Mouse (Mus musculus): Measurements from ENCODE around the gene Manbal. TPM values are rescaled to one million over a fixed set of nuclear protein-coding genes. Genes with fewer than 3 reads are reported as not detected.

Manbal gene
- total and polyA plus RNA-seq, 2 experiments from 2014 or later, result 70.8 to 129 TPM

GRCm38 (mm10) chr2:157397376-157397775 is 30.0 kb downstream of the Manbal start:
- H3K9me3 ChIP-seq (ENCODE audit: low read length), result no peaks in the 10 kb centered on the region
- no peak for ATAC-seq (ENCODE audit: low FRiP score)
- TF ChIP-seq CTCF (IDR thresholded peaks at IDR 0.05), result no peak
- no peaks in the 10 kb centered on the region for H3K4me1 ChIP-seq (ENCODE audit: insufficient read depth, low read length)
- WGBS, result 94% methylated on average over 4 of the region's 4 CpGs
- H3K9ac ChIP-seq (replicated peaks; ENCODE audit: low read length, poor library complexity, severe bottlenecking), result no peak overlapping the region
- no peak overlapping the region for H3K4me3 ChIP-seq (ENCODE audit: low read depth, low read length)
- no peak overlapping the region for H3K27ac ChIP-seq (ENCODE audit: low read depth, low read length)
- H3K4me2 ChIP-seq (ENCODE audit: low read depth, low read length, poor library complexity, severe bottlenecking), result no peak overlapping the region
- no peaks in the 10 kb centered on the region for H3K27me3 ChIP-seq (ENCODE audit: insufficient read depth, low read length)
- H3K36me3 ChIP-seq (ENCODE audit: insufficient read depth, low read length), result peaks cover 17% of the 10 kb centered on the region
- DNase-seq (ENCODE audit: low spot score), result no peak

GRCm38 (mm10) chr2:157398539-157398938 is 31.1 kb downstream of the Manbal start:
- Histone ChIP-seq H3K9ac (replicated peaks; ENCODE audit: low read length, poor library complexity, severe bottlenecking) (no peak overlapping the region), H3K27me3 (ENCODE audit: insufficient read depth, low read length) (no peaks in the 10 kb centered on the region), H3K4me3 (ENCODE audit: low read depth, low read length) (no peak overlapping the region), H3K4me2 (ENCODE audit: low read depth, low read length, poor library complexity, severe bottlenecking) (no peak overlapping the region), H3K4me1 (ENCODE audit: insufficient read depth, low read length) (no peaks in the 10 kb centered on the region), H3K9me3 (ENCODE audit: low read length) (no peaks in the 10 kb centered on the region), H3K36me3 (ENCODE audit: insufficient read depth, low read length) (peaks cover 17% of the 10 kb centered on the region), H3K27ac (ENCODE audit: low read depth, low read length) (no peak overlapping the region)
- ATAC-seq (ENCODE audit: low FRiP score), result no peak
- no peak for DNase-seq (ENCODE audit: low spot score)
- 99% methylated on average over 4 of the region's 4 CpGs for WGBS
- peak; percentile 39 for TF ChIP-seq CTCF (IDR thresholded peaks at IDR 0.05)

- H3K36me3 ChIP-seq (ENCODE audit: insufficient read depth, low read length), result peaks cover 17% of the 10 kb centered on the region
- H3K27me3 ChIP-seq (ENCODE audit: insufficient read depth, low read length), result no peaks in the 10 kb centered on the region
- ATAC-seq (ENCODE audit: low FRiP score) (no peak), DNase-seq (ENCODE audit: low spot score) (no peak)
- H3K4me1 ChIP-seq (ENCODE audit: insufficient read depth, low read length), result no peaks in the 10 kb centered on the region
- no peaks in the 10 kb centered on the region for H3K9me3 ChIP-seq (ENCODE audit: low read length)
- TF ChIP-seq CTCF (IDR thresholded peaks at IDR 0.05), result no peak
- no peak overlapping the region for H3K4me2 ChIP-seq (ENCODE audit: low read depth, low read length, poor library complexity, severe bottlenecking)
- WGBS, result 90% methylated on average over 10 of the region's 10 CpGs
- H3K27ac ChIP-seq (ENCODE audit: low read depth, low read length), result no peak overlapping the region
- H3K4me3 ChIP-seq (ENCODE audit: low read depth, low read length), result no peak overlapping the region
- H3K9ac ChIP-seq (replicated peaks; ENCODE audit: low read length, poor library complexity, severe bottlenecking), result no peak overlapping the region
These were observed 32.4 kb downstream of the Manbal start for GRCm38 (mm10) chr2:157399797-157400196.

GRCm38 (mm10) chr2:157400491-157400890 is 33.1 kb downstream of the Manbal start:
- no peak for TF ChIP-seq CTCF (IDR thresholded peaks at IDR 0.05)
- H3K9ac ChIP-seq (replicated peaks; ENCODE audit: low read length, poor library complexity, severe bottlenecking), result no peak overlapping the region
- 91% methylated on average over 6 of the region's 6 CpGs for WGBS

GRCm38 (mm10) chr2:157401261-157401660 is 33.9 kb downstream of the Manbal start:
- Histone ChIP-seq H3K4me3 (ENCODE audit: low read depth, low read length) (no peak overlapping the region), H3K9me3 (ENCODE audit: low read length) (no peaks in the 10 kb centered on the region), H3K4me2 (ENCODE audit: low read depth, low read length, poor library complexity, severe bottlenecking) (no peak overlapping the region), H3K9ac (replicated peaks; ENCODE audit: low read length, poor library complexity, severe bottlenecking) (no peak overlapping the region), H3K27me3 (ENCODE audit: insufficient read depth, low read length) (no peaks in the 10 kb centered on the region), H3K36me3 (ENCODE audit: insufficient read depth, low read length) (peaks cover 12% of the 10 kb centered on the region), H3K4me1 (ENCODE audit: insufficient read depth, low read length) (no peaks in the 10 kb centered on the region), H3K27ac (ENCODE audit: low read depth, low read length) (no peak overlapping the region)
- WGBS, result 94% methylated on average over 2 of the region's 2 CpGs
- DNase-seq (ENCODE audit: low spot score), result no peak
- no peak for ATAC-seq (ENCODE audit: low FRiP score)
- TF ChIP-seq CTCF (IDR thresholded peaks at IDR 0.05), result no peak

More at GRCm38 (mm10) chr2:157400491-157400890, 33.1 kb downstream of the Manbal start:
- Histone ChIP-seq H3K4me3 (ENCODE audit: low read depth, low read length) (no peak overlapping the region), H3K9me3 (ENCODE audit: low read length) (no peaks in the 10 kb centered on the region), H3K27ac (ENCODE audit: low read depth, low read length) (no peak overlapping the region), H3K4me1 (ENCODE audit: insufficient read depth, low read length) (no peaks in the 10 kb centered on the region), H3K36me3 (ENCODE audit: insufficient read depth, low read length) (peaks cover 17% of the 10 kb centered on the region), H3K27me3 (ENCODE audit: insufficient read depth, low read length) (no peaks in the 10 kb centered on the region), H3K4me2 (ENCODE audit: low read depth, low read length, poor library complexity, severe bottlenecking) (no peak overlapping the region)
- ATAC-seq (ENCODE audit: low FRiP score), result no peak
- DNase-seq (ENCODE audit: low spot score), result no peak

- Histone ChIP-seq H3K27me3 (ENCODE audit: insufficient read depth, low read length) (no peaks in the 10 kb centered on the region), H3K4me1 (ENCODE audit: insufficient read depth, low read length) (no peaks in the 10 kb centered on the region), H3K4me3 (ENCODE audit: low read depth, low read length) (no peak overlapping the region), H3K4me2 (ENCODE audit: low read depth, low read length, poor library complexity, severe bottlenecking) (no peak overlapping the region), H3K9ac (replicated peaks; ENCODE audit: low read length, poor library complexity, severe bottlenecking) (no peak overlapping the region), H3K36me3 (ENCODE audit: insufficient read depth, low read length) (no peaks in the 10 kb centered on the region), H3K27ac (ENCODE audit: low read depth, low read length) (no peak overlapping the region), H3K9me3 (ENCODE audit: low read length) (no peaks in the 10 kb centered on the region)
- no peak for TF ChIP-seq CTCF (IDR thresholded peaks at IDR 0.05)
- DNase-seq (ENCODE audit: low spot score), result no peak
- no peak for ATAC-seq (ENCODE audit: low FRiP score)
- WGBS, result 84% methylated on average over 7 of the region's 7 CpGs
These were observed 40.2 kb downstream of the Manbal start for GRCm38 (mm10) chr2:157407596-157407995.

Measured in midbrain, postnatal 0 days (tissue).